Mouse (Mus musculus) A20 (cell line): ENCODE measurements around the gene Kat14.

Experiments used
- DNase-seq: peaks from one replicate; pipeline ENCODE4 v3.0.0-alpha.2; 2011; ENCODE audit warnings: low read depth, low spot score

The Kat14 gene

GRCm38 (mm10) chr2:144381741-144382140 lies 13.0 kb downstream of the Kat14 start:
- DNase-seq = no peak

DNA sequence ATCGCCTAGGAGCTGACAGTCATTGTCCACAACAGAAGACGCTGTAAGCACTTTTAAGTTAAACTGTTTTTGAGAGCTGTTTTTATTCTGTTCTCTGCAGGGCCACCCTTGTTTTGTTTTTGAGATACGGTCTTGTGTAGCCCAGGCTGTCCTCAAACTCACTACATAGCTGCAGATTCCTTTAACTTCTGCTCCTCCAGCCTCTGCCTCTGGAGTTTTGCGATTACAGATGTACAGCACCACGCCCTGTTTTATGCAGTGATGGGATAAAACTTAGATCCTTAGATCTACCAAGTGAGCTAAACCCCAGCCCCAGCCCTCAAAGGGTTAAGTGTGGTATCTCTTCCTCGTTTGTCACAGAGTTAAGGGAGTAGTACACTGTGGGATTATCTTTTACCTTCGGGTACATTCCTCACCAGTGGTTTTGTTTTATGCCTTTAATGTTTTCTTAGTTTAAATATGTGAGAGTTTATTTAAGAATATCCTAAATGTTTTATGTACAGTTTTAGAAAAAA lies 13.9 kb downstream of the Kat14 start:
- DNase-seq = no peak

- DNase-seq = no peak
Observed at GRCm38 (mm10) chr2:144386296-144386695, 17.5 kb downstream of the Kat14 start.

- DNase-seq = no peak
Observed at GRCm38 (mm10) chr2:144388416-144388815, 19.6 kb downstream of the Kat14 start.

DNA sequence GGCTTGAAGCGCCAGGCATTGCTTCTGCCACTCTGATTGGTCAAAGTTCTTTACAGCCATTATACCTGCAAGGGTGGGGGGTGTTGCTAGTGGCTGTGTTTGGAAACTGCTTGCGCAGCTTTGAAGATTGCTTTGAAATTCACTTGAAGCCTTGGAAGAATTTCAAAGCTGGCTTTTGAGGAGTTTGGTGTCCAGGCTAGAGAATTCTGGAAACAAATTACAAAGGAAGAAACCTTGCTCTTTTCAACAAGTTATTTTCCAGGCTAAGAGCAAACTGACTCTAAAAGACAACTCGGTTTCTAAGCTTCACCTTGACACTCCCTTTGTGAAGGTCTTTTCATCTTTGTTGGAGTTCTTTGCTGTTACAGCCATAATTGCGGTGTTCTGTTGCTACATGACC lies 30.7 kb downstream of the Kat14 start:
- no peak for DNase-seq

DNA sequence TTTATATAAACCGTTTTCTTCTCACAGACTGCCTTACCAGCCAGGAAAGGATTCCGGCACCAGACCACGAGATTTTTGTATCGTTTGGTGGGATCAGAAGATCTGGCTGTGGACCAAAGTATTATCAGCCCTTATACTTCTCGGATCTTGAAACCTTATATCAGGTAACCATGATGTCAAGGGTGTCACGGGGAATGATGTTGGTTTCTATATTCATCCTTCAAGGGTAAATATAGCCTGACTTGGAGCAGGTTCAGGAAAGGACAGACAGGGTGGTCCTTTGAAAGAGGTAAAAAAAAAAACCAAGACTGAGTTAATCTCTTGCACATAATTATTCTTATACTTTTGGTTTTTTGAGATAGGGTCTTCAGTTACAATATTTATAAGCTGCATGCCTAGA lies 31.9 kb downstream of the Kat14 start:
- DNase-seq = no peak

DNA sequence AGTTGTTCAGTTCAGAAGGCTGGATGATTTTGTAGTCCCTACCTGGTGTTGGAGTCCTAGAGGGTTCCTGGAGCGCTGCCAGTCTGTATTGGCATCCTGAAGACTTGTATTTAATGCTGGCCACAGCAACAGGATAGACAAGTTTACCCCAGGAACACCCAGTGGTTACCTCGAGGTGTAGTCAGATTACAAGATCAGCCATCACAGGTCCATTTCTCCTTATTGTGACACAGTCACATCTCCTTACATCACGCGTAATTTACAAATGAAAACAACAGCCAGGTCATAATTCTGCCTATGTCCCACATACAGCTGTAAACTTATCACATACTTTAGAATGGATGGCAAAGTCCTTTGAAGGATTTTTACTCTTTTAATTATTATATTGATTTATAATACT lies 40.3 kb downstream of the Kat14 start:
- DNase-seq = no peak

DNA sequence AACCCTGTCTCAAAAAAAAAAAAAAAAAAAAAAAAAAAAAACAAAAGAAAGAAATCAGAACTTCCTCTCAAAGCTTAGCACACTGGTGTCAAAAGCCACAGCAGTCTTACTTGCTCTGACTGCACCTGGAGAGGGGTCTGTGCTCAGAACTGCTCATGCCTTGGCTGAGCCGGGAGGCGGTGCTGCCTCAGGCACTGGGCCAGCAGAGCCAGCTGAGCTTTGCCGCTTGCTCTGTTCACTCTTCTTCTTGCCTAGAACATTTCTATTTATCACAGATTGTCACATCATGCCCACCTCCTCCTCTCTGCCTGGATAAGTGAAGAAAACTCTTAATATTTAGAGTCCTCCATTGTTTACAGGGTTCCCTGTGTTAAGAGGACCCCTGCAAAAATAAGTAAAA lies 41.8 kb downstream of the Kat14 start:
- no peak for DNase-seq

DNA sequence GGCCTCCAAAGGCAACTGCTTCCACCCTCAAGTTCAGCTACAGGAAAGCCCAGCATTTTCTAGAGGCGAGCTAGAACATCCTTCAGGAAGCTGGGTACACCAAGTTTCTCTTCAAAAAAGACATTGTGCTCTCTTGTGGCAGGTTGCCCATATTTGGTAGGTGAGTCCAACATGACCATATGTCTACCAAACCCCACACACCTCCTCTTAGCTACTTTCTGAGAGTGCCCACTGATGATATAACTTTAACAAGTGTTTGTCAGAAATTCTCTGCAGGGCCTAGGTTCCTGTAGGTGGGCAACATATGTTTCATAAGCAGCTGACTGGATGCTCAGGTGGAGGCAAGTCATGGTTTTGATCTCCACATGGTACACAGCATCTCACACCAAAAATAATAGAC lies 45.9 kb downstream of the Kat14 start:
- DNase-seq = no peak

- DNase-seq = no peak
Observed at GRCm38 (mm10) chr2:144416859-144417258, 48.1 kb downstream of the Kat14 start.

DNA sequence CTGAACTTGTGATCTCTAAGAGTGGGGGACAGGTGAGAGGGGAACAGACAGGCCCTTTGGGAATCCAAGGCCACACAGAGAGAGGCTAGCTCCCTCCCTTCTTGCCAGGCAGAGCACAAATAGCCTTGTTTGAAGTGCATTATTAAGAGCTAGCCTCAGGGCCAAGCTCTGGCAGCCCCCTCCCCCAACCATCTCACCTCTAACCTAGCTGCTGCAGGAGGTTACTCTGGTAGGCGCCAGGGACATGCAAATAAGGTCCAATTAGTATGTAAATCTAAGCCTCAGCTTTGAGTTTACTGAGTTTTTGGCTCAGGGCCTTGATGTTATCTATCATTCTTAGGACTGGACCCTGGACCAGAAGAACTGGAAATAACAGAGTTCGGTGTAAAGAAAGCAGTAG lies 49.3 kb downstream of the Kat14 start:
- peak; percentile 9 for DNase-seq

- no peak for DNase-seq
Observed at GRCm38 (mm10) chr2:144422094-144422675, 53.4 kb downstream of the Kat14 start.

DNA sequence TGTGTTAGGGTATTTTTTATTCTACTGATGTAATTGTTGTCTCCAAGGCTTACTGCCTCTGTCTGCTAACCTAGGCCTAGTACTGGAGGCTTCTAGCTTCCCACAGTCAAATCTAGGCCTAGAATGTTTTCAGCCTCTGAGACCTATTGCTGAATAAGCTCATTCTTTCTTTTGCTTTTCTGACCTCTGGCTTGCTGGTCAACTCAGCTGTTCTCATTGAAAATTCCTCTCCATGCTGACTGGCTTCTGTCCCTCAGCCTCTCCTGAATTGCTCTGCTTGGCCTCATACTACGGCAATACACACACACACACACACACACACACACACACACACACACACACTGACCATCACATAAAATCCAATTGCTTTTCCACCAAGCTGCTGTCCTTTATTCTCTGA lies 57.0 kb downstream of the Kat14 start:
- DNase-seq = no peak

GRCm38 (mm10) chr2:144427852-144428251 lies 59.1 kb downstream of the Kat14 start:
- no peak for DNase-seq

DNA sequence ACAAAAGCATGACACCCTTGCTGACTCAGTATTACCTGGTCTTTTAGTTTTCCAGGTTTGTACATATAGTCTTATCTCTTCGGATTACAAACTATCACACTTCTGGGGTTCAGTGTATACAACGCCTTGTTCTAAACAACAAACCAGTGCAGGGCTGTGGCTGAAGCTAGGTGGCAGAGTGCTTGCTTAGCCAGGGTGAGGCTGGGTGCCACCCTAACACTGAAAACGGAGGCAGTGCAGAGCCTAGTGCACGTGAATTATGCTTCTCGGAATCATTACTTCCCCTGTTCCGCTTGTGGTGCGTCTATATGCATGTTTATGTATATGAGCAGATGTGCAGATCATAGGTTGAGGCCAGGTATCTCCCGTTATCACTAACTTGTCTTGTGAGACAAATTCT lies 59.9 kb downstream of the Kat14 start:
- DNase-seq = no peak

- no peak for DNase-seq
Observed at GRCm38 (mm10) chr2:144429171-144429570, 60.4 kb downstream of the Kat14 start.

- DNase-seq = no peak
Observed at GRCm38 (mm10) chr2:144431286-144431825, 62.6 kb downstream of the Kat14 start.

DNA sequence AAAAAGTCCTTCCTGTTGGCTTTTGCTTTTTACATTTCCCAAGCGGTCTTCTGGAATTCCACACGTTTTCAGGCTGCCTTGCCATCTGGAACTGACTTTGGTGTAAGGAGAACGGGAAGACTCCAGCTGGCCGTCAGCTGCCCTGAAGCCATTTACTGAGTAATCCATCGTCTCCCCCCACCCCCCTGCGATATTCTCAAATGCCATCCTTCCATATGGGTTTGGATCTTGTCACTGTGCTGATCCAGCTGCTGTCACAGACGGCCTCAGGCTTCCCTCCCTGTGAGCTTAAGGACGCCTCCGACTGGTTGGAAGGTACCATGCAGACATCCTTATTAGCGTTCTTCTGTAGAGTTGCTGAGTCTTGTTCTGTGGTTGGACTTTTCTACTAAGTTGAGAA lies 66.9 kb downstream of the Kat14 start:
- DNase-seq = no peak

GRCm38 (mm10) chr2:144438424-144438823 lies 69.6 kb downstream of the Kat14 start:
- DNase-seq = peak; percentile 44

- DNase-seq = no peak
Observed at GRCm38 (mm10) chr2:144439191-144439700, 70.5 kb downstream of the Kat14 start.

DNA sequence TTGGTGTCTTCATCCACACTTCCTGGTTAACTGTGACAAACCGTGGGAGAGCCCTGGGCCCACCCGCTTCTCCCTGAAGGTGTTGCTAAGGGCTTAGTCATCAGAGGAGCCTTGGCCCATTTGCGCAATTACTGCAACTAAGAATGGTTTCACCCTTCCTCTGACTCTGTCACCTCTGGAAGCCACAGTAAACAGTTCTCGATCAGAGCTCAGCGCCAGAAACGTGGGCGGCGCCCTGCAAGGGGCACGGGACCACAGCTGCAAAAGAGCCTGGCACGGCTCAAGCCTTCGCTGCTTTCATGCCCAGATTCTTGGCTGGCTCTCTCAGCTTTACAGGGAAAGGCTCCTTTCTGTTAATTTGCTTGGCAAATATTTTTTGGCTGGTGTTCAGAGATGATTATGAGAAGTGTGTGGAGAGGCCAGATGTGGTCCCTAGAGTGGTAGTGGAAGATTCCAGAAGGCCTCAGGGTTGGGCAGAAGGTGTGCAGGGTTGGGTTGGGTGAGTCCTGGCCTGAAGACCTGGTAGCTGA lies 72.7 kb downstream of the Kat14 start:
- DNase-seq = no peak

DNA sequence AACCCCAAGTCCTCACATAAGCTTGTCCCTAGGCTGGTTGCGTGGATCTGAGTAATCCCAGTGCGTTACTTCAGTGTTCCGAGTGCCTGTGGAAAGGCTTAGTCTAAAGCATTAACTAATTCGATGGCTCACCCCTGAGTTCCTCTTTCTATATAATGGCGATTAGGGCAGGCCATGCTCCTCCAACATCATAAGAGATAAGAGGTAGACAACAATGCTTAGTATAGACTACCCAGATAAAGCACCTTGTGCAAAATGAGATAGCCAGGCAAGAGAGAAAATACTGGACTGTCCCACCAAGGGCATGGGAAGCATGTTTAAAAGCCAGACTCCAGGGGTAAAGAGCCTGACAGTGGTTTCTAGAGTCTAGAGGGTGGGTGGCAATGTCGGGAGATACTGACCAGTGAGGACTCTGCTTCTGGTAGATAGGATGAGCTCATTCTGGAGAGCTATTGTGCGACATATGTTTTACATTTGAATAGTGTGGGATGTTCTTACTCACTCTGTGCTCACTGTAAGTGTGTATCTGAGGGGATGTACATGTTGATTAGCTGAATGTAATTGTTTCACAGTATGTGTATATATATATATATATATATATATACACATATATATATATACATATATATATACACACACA lies 77.7 kb downstream of the Kat14 start:
- DNase-seq = no peak

DNA sequence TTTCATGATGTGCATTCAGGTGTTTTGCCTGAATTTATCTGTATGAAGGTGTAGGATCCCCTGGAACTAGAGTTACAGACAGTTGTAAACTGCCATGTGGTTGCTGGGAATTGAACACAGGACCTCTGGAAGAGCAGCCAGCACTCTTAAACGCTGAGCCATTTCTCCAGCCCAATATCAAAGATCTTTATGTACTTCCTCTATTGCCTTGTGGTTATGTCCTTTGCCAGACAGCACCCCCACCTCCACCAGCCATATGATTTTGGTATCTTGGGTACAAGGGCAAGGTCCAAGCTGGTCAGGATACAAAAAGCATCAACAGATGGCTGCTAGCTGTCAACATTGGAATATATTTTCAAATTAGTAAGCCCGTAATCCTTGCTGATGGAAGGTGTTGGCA lies 81.6 kb downstream of the Kat14 start:
- no peak for DNase-seq
